Mouse (Mus musculus) olfactory bulb, adult 2 months (tissue): ENCODE results near the gene Adprh.

Experiments used
- CTCF ChIP-seq: fragments of 200-500 bp; IDR thresholded peaks from 2 replicates; pipeline ENCODE4 v1.5.1; 2012; ENCODE audit warnings: low read depth, mild to moderate bottlenecking, low read length, moderate library complexity; ENCODE audit not compliant: insufficient read depth
- POLR2A ChIP-seq: fragments of 200-500 bp; IDR thresholded peaks from 2 replicates; pipeline ENCODE4 v1.6.1; 2012; ENCODE audit warnings: mild to moderate bottlenecking, low read depth, low read length, moderate library complexity; ENCODE audit not compliant: insufficient read depth

GRCm38 (mm10) chr16:38467917-38468705 is 15.6 kb upstream of the Adprh start:
- TF ChIP-seq POLR2A (no peak), CTCF (no peak)
